Mouse (Mus musculus): ENCODE results near the gene Elp6. TPM values are rescaled to one million over a fixed set of nuclear protein-coding genes. Genes with fewer than 3 reads are reported as not detected.

Gene Elp6
- 17.2 and 17.6 TPM in 2 replicates for polyA plus RNA-seq (2015; fragmentation: Nextera tagmentation; extraction: Ambion mirVana)

GRCm38 (mm10) chr9:110304969-110305651 is at the start of gene Elp6:
Elp6 (plus strand) TSS chr9:110305173.
- H3K4me1 ChIP-seq, result peaks cover 19% of the 10 kb centered on the region
- H3K9ac ChIP-seq, result peak within 1 kb of the TSS; percentile 86
- under 1% methylated on average over 46 of the region's 46 CpGs for WGBS
- peak within 1 kb of the TSS; percentile 89 for H3K27ac ChIP-seq (replicated peaks)
- no peaks in the 10 kb centered on the region for H3K27me3 ChIP-seq (replicated peaks)
- peaks cover 5% of the 10 kb centered on the region for H3K36me3 ChIP-seq
- peak within 1 kb of the TSS; percentile 82 for H3K4me2 ChIP-seq
- peak; percentile 91 for ATAC-seq (ENCODE audit: extremely low read depth, insufficient number of reproducible peaks, low FRiP score, low TSS enrichment)
- H3K9me3 ChIP-seq, result peaks cover 16% of the 10 kb centered on the region
- H3K4me3 ChIP-seq, result peak within 1 kb of the TSS; percentile 61

GRCm38 (mm10) chr9:110255407-110256019 is 49.5 kb upstream of the Elp6 start:
- no peaks in the 10 kb centered on the region for H3K4me1 ChIP-seq

DNA sequence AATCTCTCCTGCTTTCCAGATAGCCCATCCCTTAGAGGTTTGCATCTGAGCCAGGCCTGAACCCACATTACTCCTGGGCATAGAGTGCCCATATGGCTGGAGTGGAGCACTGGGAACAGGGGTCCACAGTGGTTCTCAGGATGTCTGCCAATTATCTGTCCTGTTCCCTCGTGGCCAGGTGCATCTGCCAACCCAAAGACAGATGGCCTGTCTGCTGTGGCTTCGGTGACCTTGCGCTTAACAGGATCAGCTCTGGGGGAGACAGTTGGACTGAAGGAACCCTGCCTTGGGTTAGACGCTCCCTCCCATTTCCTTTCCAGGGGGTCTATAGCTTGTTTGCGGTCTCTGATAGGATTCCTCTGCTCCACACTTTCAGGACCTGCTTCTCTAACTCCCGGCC is 46.3 kb upstream of the Elp6 start:
- 65% methylated on average over 6 of the region's 6 CpGs for WGBS
- no peaks in the 10 kb centered on the region for H3K4me1 ChIP-seq
- no peak overlapping the region for H3K4me3 ChIP-seq
- H3K27ac ChIP-seq (replicated peaks), result no peak overlapping the region
- H3K4me2 ChIP-seq, result no peak overlapping the region
- H3K9ac ChIP-seq, result no peak overlapping the region
- H3K27me3 ChIP-seq (replicated peaks), result no peaks in the 10 kb centered on the region
- ATAC-seq (ENCODE audit: extremely low read depth, insufficient number of reproducible peaks, low FRiP score, low TSS enrichment), result no peak
- H3K36me3 ChIP-seq, result no peaks in the 10 kb centered on the region
- no peaks in the 10 kb centered on the region for H3K9me3 ChIP-seq

More at GRCm38 (mm10) chr9:110255407-110256019, 49.5 kb upstream of the Elp6 start:
- Histone ChIP-seq H3K27ac (replicated peaks) (no peak overlapping the region), H3K36me3 (no peaks in the 10 kb centered on the region), H3K27me3 (replicated peaks) (peaks cover 5% of the 10 kb centered on the region; the same call in 1 of the 2 replicates), H3K9me3 (no peaks in the 10 kb centered on the region), H3K4me3 (no peak overlapping the region), H3K4me2 (no peak overlapping the region), H3K9ac (no peak overlapping the region)
- WGBS, result 75% methylated on average over 15 of the region's 15 CpGs
- no peak for ATAC-seq (ENCODE audit: extremely low read depth, insufficient number of reproducible peaks, low FRiP score, low TSS enrichment)

GRCm38 (mm10) chr9:110259118-110259517 is 45.9 kb upstream of the Elp6 start:
- Histone ChIP-seq H3K4me3 (no peak overlapping the region), H3K4me1 (no peaks in the 10 kb centered on the region), H3K36me3 (no peaks in the 10 kb centered on the region), H3K9me3 (no peaks in the 10 kb centered on the region), H3K27ac (replicated peaks) (no peak overlapping the region), H3K27me3 (replicated peaks) (no peaks in the 10 kb centered on the region), H3K9ac (no peak overlapping the region), H3K4me2 (no peak overlapping the region)
- 67% methylated on average over 3 of the region's 3 CpGs for WGBS
- ATAC-seq (ENCODE audit: extremely low read depth, insufficient number of reproducible peaks, low FRiP score, low TSS enrichment), result no peak

DNA sequence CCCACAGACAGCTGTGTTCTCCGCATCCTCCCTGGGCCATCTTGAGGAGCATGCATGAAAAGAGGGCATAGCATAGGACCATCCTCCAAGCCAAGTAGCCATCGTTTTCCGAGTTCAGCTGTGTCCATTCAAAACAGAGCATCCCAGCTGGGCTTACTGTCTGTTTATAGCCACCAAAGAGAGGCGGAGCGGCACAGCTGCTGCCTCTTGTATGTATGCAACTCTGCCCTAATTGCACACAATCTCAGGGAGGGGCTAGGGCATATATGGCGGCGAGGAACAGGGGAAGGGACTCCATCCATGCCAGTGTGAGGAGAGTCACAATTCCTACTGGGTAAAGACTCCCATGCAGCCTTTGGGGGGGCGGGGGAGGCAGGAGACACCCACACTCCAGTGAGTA is 41.8 kb upstream of the Elp6 start:
- Histone ChIP-seq H3K27ac (replicated peaks) (no peak overlapping the region), H3K36me3 (no peaks in the 10 kb centered on the region), H3K27me3 (replicated peaks) (no peaks in the 10 kb centered on the region), H3K4me2 (no peak overlapping the region), H3K4me3 (no peak overlapping the region), H3K4me1 (no peaks in the 10 kb centered on the region), H3K9me3 (no peaks in the 10 kb centered on the region), H3K9ac (no peak overlapping the region)
- no peak for ATAC-seq (ENCODE audit: extremely low read depth, insufficient number of reproducible peaks, low FRiP score, low TSS enrichment)
- WGBS, result 82% methylated on average over 8 of the region's 8 CpGs

GRCm38 (mm10) chr9:110264991-110265390 is 40.0 kb upstream of the Elp6 start:
- no peak overlapping the region for H3K9ac ChIP-seq
- H3K9me3 ChIP-seq, result no peaks in the 10 kb centered on the region
- no peaks in the 10 kb centered on the region for H3K27me3 ChIP-seq (replicated peaks)
- no peak for ATAC-seq (ENCODE audit: extremely low read depth, insufficient number of reproducible peaks, low FRiP score, low TSS enrichment)
- no peak overlapping the region for H3K4me2 ChIP-seq
- no peaks in the 10 kb centered on the region for H3K36me3 ChIP-seq
- no peak overlapping the region for H3K4me3 ChIP-seq
- H3K4me1 ChIP-seq, result no peaks in the 10 kb centered on the region
- no peak overlapping the region for H3K27ac ChIP-seq (replicated peaks)
- 75% methylated on average over 9 of the region's 9 CpGs for WGBS

DNA sequence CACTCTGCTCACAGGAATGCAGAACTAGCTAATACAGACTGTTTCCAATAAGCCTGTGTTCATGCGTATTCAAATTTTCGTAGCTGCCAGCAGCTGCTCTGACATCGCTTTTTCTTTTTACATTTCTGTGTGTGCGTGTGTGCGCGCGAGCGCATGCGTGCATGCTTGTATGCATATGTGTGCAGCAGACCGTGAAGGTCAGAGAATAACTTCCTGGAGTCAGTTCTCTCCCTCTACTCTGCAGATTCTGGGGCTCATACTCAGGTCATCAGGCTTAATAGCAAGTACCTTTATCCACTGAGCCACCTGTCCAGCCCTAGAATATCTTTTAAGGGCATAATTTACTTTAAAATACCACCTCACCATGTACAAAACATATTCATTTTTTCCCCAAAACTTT is 36.6 kb upstream of the Elp6 start:
- no peaks in the 10 kb centered on the region for H3K36me3 ChIP-seq
- no peak overlapping the region for H3K4me2 ChIP-seq
- H3K4me3 ChIP-seq, result no peak overlapping the region
- WGBS, result 90% methylated on average over 10 of the region's 10 CpGs
- no peak overlapping the region for H3K27ac ChIP-seq (replicated peaks)
- no peaks in the 10 kb centered on the region for H3K4me1 ChIP-seq
- H3K27me3 ChIP-seq (replicated peaks), result no peaks in the 10 kb centered on the region
- no peak overlapping the region for H3K9ac ChIP-seq
- H3K9me3 ChIP-seq, result no peaks in the 10 kb centered on the region
- ATAC-seq (ENCODE audit: extremely low read depth, insufficient number of reproducible peaks, low FRiP score, low TSS enrichment), result no peak

- Histone ChIP-seq H3K27me3 (replicated peaks) (no peaks in the 10 kb centered on the region), H3K4me2 (no peak overlapping the region), H3K4me1 (no peaks in the 10 kb centered on the region), H3K36me3 (no peaks in the 10 kb centered on the region), H3K4me3 (no peak overlapping the region), H3K9me3 (no peaks in the 10 kb centered on the region), H3K27ac (replicated peaks) (no peak overlapping the region), H3K9ac (no peak overlapping the region)
- 78% methylated on average over 3 of the region's 3 CpGs for WGBS
- no peak for ATAC-seq (ENCODE audit: extremely low read depth, insufficient number of reproducible peaks, low FRiP score, low TSS enrichment)
Measured at GRCm38 (mm10) chr9:110272330-110272729, 32.6 kb upstream of the Elp6 start.

GRCm38 (mm10) chr9:110273507-110273906 is 31.5 kb upstream of the Elp6 start:
- H3K9ac ChIP-seq, result no peak overlapping the region
- no peak overlapping the region for H3K4me3 ChIP-seq
- H3K27ac ChIP-seq (replicated peaks), result no peak overlapping the region
- no peak for ATAC-seq (ENCODE audit: extremely low read depth, insufficient number of reproducible peaks, low FRiP score, low TSS enrichment)
- no peaks in the 10 kb centered on the region for H3K36me3 ChIP-seq
- no peaks in the 10 kb centered on the region for H3K4me1 ChIP-seq
- H3K27me3 ChIP-seq (replicated peaks), result no peaks in the 10 kb centered on the region
- no peaks in the 10 kb centered on the region for H3K9me3 ChIP-seq
- WGBS, result 63% methylated on average over 4 of the region's 4 CpGs
- no peak overlapping the region for H3K4me2 ChIP-seq

GRCm38 (mm10) chr9:110275882-110276281 is 29.1 kb upstream of the Elp6 start:
- ATAC-seq (ENCODE audit: extremely low read depth, insufficient number of reproducible peaks, low FRiP score, low TSS enrichment), result no peak
- 63% methylated on average over 5 of the region's 5 CpGs for WGBS
- no peak overlapping the region for H3K9ac ChIP-seq

DNA sequence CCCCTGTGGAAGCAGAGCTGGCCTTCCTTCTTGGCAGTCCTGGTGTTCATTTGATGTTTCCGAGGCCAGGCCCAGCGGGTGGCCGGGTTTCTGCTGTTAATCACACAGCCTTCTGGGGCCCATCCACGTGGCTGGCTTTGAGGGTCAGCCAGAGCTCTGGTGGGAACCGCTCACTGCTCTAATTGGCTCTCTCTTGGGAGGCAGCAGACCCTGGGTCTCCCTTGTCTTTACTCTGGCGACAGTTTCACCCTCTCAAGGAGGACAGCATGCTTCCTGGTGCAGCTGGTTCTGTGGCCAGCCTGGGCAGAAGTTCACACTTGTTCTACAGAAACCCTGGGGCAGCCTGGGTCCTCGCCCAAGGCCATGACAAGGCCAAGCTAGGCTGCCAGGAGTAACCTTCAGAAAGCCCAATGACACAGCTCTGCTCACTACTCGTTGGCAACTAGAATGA is 27.5 kb upstream of the Elp6 start:
- Histone ChIP-seq H3K9ac (no peak overlapping the region), H3K4me2 (no peak overlapping the region), H3K27ac (replicated peaks) (no peak overlapping the region), H3K4me3 (no peak overlapping the region), H3K27me3 (replicated peaks) (no peaks in the 10 kb centered on the region), H3K36me3 (no peaks in the 10 kb centered on the region), H3K9me3 (no peaks in the 10 kb centered on the region), H3K4me1 (no peaks in the 10 kb centered on the region)
- WGBS, result 38% methylated on average over 8 of the region's 8 CpGs
- ATAC-seq (ENCODE audit: extremely low read depth, insufficient number of reproducible peaks, low FRiP score, low TSS enrichment), result no peak

More at GRCm38 (mm10) chr9:110275882-110276281, 29.1 kb upstream of the Elp6 start:
- no peaks in the 10 kb centered on the region for H3K27me3 ChIP-seq (replicated peaks)
- H3K4me1 ChIP-seq, result no peaks in the 10 kb centered on the region
- no peaks in the 10 kb centered on the region for H3K36me3 ChIP-seq
- no peak overlapping the region for H3K4me2 ChIP-seq
- H3K27ac ChIP-seq (replicated peaks), result no peak overlapping the region
- H3K4me3 ChIP-seq, result no peak overlapping the region
- H3K9me3 ChIP-seq, result no peaks in the 10 kb centered on the region
